Mouse (Mus musculus) c-Kit-positive CD71-negative TER-119-negative erythroid progenitor cells, embryonic 14.5 days (primary cell): ENCODE measurements at regions not wholly inside any gene's neighbourhood (a gene's known extent, or its start where the extent isn't known, plus 50 kb on each side); places are given as distances from the start of the nearest gene placed in this dataset.

Experiments used
- DNase-seq: peaks from one replicate; pipeline ENCODE4 v3.0.0-alpha.2; 2013; ENCODE audit warnings: low read depth

GRCm38 (mm10) chr14:97170841-97171240 lies 651.9 kb upstream of the Klhl1 start:
- no peak for DNase-seq

- DNase-seq: no peak
Observed at GRCm38 (mm10) chr14:97165793-97166192, 646.9 kb upstream of the Klhl1 start.

GRCm38 (mm10) chr14:97148997-97149653 lies 630.2 kb upstream of the Klhl1 start:
- DNase-seq: no peak

GRCm38 (mm10) chr14:97115918-97116635 lies 597.2 kb upstream of the Klhl1 start:
- no peak for DNase-seq

- no peak for DNase-seq
Observed at GRCm38 (mm10) chr14:97101090-97101675, 582.3 kb upstream of the Klhl1 start.

- DNase-seq: no peak
Observed at GRCm38 (mm10) chr14:97093389-97093788, 574.5 kb upstream of the Klhl1 start.

- DNase-seq: no peak
Observed at GRCm38 (mm10) chr14:97088863-97089262, 570.0 kb upstream of the Klhl1 start.

- no peak for DNase-seq
Observed at GRCm38 (mm10) chr14:97087346-97087745, 568.4 kb upstream of the Klhl1 start.

- DNase-seq: no peak
Observed at GRCm38 (mm10) chr14:97086363-97087309, 567.7 kb upstream of the Klhl1 start.

GRCm38 (mm10) chr14:97074808-97075207 lies 555.9 kb upstream of the Klhl1 start:
- no peak for DNase-seq

- DNase-seq: no peak
Observed at GRCm38 (mm10) chr14:97068770-97069169, 549.9 kb upstream of the Klhl1 start.

- no peak for DNase-seq
Observed at GRCm38 (mm10) chr14:97068313-97068712, 549.4 kb upstream of the Klhl1 start.

GRCm38 (mm10) chr14:97045321-97045720 lies 526.4 kb upstream of the Klhl1 start:
- no peak for DNase-seq

- DNase-seq: no peak
Observed at GRCm38 (mm10) chr14:97039850-97040249, 520.9 kb upstream of the Klhl1 start.

GRCm38 (mm10) chr14:97028528-97028927 lies 509.6 kb upstream of the Klhl1 start:
- no peak for DNase-seq

GRCm38 (mm10) chr14:97006294-97006693 lies 487.4 kb upstream of the Klhl1 start:
- DNase-seq: no peak

- DNase-seq: no peak
Observed at GRCm38 (mm10) chr14:96995081-96995480, 476.2 kb upstream of the Klhl1 start.

- peak; percentile 12 for DNase-seq
Observed at GRCm38 (mm10) chr14:96990542-96991162, 471.8 kb upstream of the Klhl1 start.

- no peak for DNase-seq
Observed at GRCm38 (mm10) chr14:96963074-96963447, 444.2 kb upstream of the Klhl1 start.

- DNase-seq: peak; percentile 22
Observed at GRCm38 (mm10) chr14:96962426-96963073, 443.6 kb upstream of the Klhl1 start.

- no peak for DNase-seq
Observed at GRCm38 (mm10) chr14:96956115-96956514, 437.2 kb upstream of the Klhl1 start.
